8 mouse cellular contexts compared by ENCODE assay signal in genomic region chr19:55332641-55333268, GRCm38 (mm10). TPM values are rescaled to one million over a fixed set of nuclear protein-coding genes. Genes with fewer than 3 reads are reported as not detected.
DNase-seq lines count a peak whose midpoint lies in the region; ATAC-seq lines count a peak whose summit lies in the region.

No protein-coding gene starts in this region.

- no peak overlapping the region for H3K4me3 ChIP-seq in embryonic facial prominence, embryonic 11.5 days (ENCODE audit: low read depth, low read length)
- H3K4me3 ChIP-seq in limb, embryonic 10.5 days, result no peak overlapping the region
- H3K4me3 ChIP-seq in midbrain, embryonic 13.5 days (replicated peaks), result no peak overlapping the region

- no peak overlapping the region for H3K9ac ChIP-seq in embryonic facial prominence, embryonic 11.5 days (replicated peaks; ENCODE audit: low read length)
- H3K9ac ChIP-seq in midbrain, embryonic 13.5 days (replicated peaks), result no peak overlapping the region

- ATAC-seq in embryonic facial prominence, embryonic 11.5 days (replicated peaks; ENCODE audit: insufficient number of reproducible peaks, low FRiP score, low TSS enrichment, low read depth), result peak; percentile 59
- ATAC-seq in midbrain, embryonic 13.5 days, result peak; percentile 82

- 89% methylated on average over 8 of the region's 8 CpGs for WGBS in embryonic facial prominence, embryonic 11.5 days
- WGBS in limb, embryonic 10.5 days, result 93% methylated on average over 8 of the region's 8 CpGs
- 93% methylated on average over 8 of the region's 8 CpGs for WGBS in midbrain, embryonic 13.5 days

- DNase-seq in 3134 (ENCODE audit: extremely low read depth, insufficient read length, low spot score), result peak; percentile 34
- peak; percentile 69 for DNase-seq in adrenal gland, adult 2 months
- peak; percentile 83 for DNase-seq in embryonic facial prominence, embryonic 11.5 days (ENCODE audit: low spot score)
- peak; percentile 69 to 78 for DNase-seq in heart, adult 18-20 months
- peak; percentile 63 for DNase-seq in kidney, adult 18-20 months
- peak; percentile 66 for DNase-seq in limb, embryonic 10.5 days (ENCODE audit: low spot score)
- peak; percentile 27 to 59 for DNase-seq in spleen, postnatal 10 days (ENCODE audit: low spot score in 2 of 2)

- no peak overlapping the region for H3K4me2 ChIP-seq in embryonic facial prominence, embryonic 11.5 days (ENCODE audit: low read depth, low read length)
- H3K4me2 ChIP-seq in midbrain, embryonic 13.5 days (replicated peaks), result no peak overlapping the region

- H3K36me3 ChIP-seq in embryonic facial prominence, embryonic 11.5 days (replicated peaks; ENCODE audit: control insufficient read depth, insufficient read depth, low read depth, low read length), result no peaks in the 10 kb centered on the region
- peaks cover 41% of the 10 kb centered on the region for H3K36me3 ChIP-seq in limb, embryonic 10.5 days
- H3K36me3 ChIP-seq in midbrain, embryonic 13.5 days, result peaks cover 35% of the 10 kb centered on the region

- no peak overlapping the region for H3K27ac ChIP-seq in embryonic facial prominence, embryonic 11.5 days (replicated peaks; ENCODE audit: low read depth, low read length)
- no peak overlapping the region for H3K27ac ChIP-seq in limb, embryonic 10.5 days
- no peak overlapping the region for H3K27ac ChIP-seq in midbrain, embryonic 13.5 days

- H3K4me1 ChIP-seq in embryonic facial prominence, embryonic 11.5 days (ENCODE audit: control insufficient read depth, insufficient read depth, low read length), result no peaks in the 10 kb centered on the region
- H3K4me1 ChIP-seq in limb, embryonic 10.5 days, result no peaks in the 10 kb centered on the region
- peaks cover 13% of the 10 kb centered on the region for H3K4me1 ChIP-seq in midbrain, embryonic 13.5 days (replicated peaks)

- no peaks in the 10 kb centered on the region for H3K27me3 ChIP-seq in embryonic facial prominence, embryonic 11.5 days (ENCODE audit: control insufficient read depth, insufficient read depth, low read length)
- no peaks in the 10 kb centered on the region for H3K27me3 ChIP-seq in limb, embryonic 10.5 days (ENCODE audit: low read depth, poor library complexity, severe bottlenecking)
- H3K27me3 ChIP-seq in midbrain, embryonic 13.5 days, result no peaks in the 10 kb centered on the region

- H3K9me3 ChIP-seq in embryonic facial prominence, embryonic 11.5 days (replicated peaks; ENCODE audit: control insufficient read depth, low read length), result no peaks in the 10 kb centered on the region
- H3K9me3 ChIP-seq in limb, embryonic 10.5 days (replicated peaks), result no peaks in the 10 kb centered on the region
- H3K9me3 ChIP-seq in midbrain, embryonic 13.5 days, result no peaks in the 10 kb centered on the region

RNA-seq across cellular contexts. Expression of gene Vti1a, which starts 16.7 kb away (rescaled TPM):
- total RNA-seq in adrenal gland, adult 2 months (2021), result 10 to 100 TPM; 34.2 to 39.6 TPM
- 12.7 and 13.4 TPM in 2 replicates for polyA plus RNA-seq in adrenal gland, adult 2 months (2012; rRNA removed)
- 22.4 and 26.6 TPM in 2 replicates for polyA plus RNA-seq in embryonic facial prominence, embryonic 11.5 days (2014; fragmentation: Nextera tagmentation; extraction: Ambion mirVana)
- 10 to 100 TPM; 16.1 to 17.0 TPM for total RNA-seq in heart, adult 18-20 months (2021)
- 26.3 and 29.8 TPM in 2 replicates for polyA plus RNA-seq in limb, embryonic 10.5 days (2016; fragmentation: Nextera tagmentation; extraction: Ambion mirVana)
- 31.4 and 32.8 TPM in 2 replicates for polyA plus RNA-seq in midbrain, embryonic 13.5 days (2015; fragmentation: Nextera tagmentation; extraction: Ambion mirVana)

RNA-seq across cellular contexts. Expression of gene Zdhhc6, which starts 16.9 kb away (rescaled TPM):
- 10 to 100 TPM; 38.0 to 41.9 TPM for total RNA-seq in adrenal gland, adult 2 months (2021)
- polyA plus RNA-seq in adrenal gland, adult 2 months (2012; rRNA removed), result 5.2 and 6.1 TPM in 2 replicates
- polyA plus RNA-seq in embryonic facial prominence, embryonic 11.5 days (2014; fragmentation: Nextera tagmentation; extraction: Ambion mirVana), result 104 and 106 TPM in 2 replicates
- 10 to 100 TPM; 18.9 to 22.7 TPM for total RNA-seq in heart, adult 18-20 months (2021)
- 113 and 120 TPM in 2 replicates for polyA plus RNA-seq in limb, embryonic 10.5 days (2016; fragmentation: Nextera tagmentation; extraction: Ambion mirVana)
- 74.3 and 76.0 TPM in 2 replicates for polyA plus RNA-seq in midbrain, embryonic 13.5 days (2015; fragmentation: Nextera tagmentation; extraction: Ambion mirVana)

Comparison
In these comparisons a context has a peak if more than half of its experiments do, and no peak if none do; other contexts are left out.
1. RNA of gene Zdhhc6, which starts 16.9 kb away (polyA plus RNA-seq): 113 to 120 TPM in limb, embryonic 10.5 days, 104 to 106 TPM in embryonic facial prominence, embryonic 11.5 days and 74.3 to 76.0 TPM in midbrain, embryonic 13.5 days; 5.2 to 6.1 TPM in adrenal gland, adult 2 months; every median in the first group is over 10 times any median in the second.
2. Peak in every context shown above with its lines, with median percentiles within 50 percentile points of each other: DNase-seq.